Mouse (Mus musculus) neural tube, embryonic 15.5 days (tissue): ENCODE results near the gene Rps3a1. TPM values are rescaled to one million over a fixed set of nuclear protein-coding genes. Genes with fewer than 3 reads are reported as not detected.

ENCODE experiments used
- polyA plus RNA-seq: library from polyadenylated mRNA; unstranded; fragments of >200 nt; fragmentation: Nextera tagmentation; extraction: Ambion mirVana; gene quantifications from 2 replicates; pipeline ENCODE4 v1.2.1, GENCODE M21; 2015

Rps3a1 gene
- polyA plus RNA-seq, 1 experiment from 2014 or later: 534 TPM

Other genes with a start within 250 kb of the Rps3a1 start
- gene Sh3d19, start 171.6 kb downstream of the Rps3a1 start, polyA plus RNA-seq: 16.0 and 16.7 TPM in 2 replicates
- not detected in 2 replicates for gene Prss48, start 140.2 kb downstream of the Rps3a1 start, polyA plus RNA-seq
- 5.2 and 5.7 TPM in 2 replicates for gene Lrba, start 82.0 kb upstream of the Rps3a1 start, polyA plus RNA-seq